Mouse (Mus musculus) E14TG2a.4 (cell line): ENCODE results near the gene Smok3c.

Experiments
- H3K27me3 ChIP-seq: 2 replicates; pipeline ENCODE4 v1.6.1; 2014; ENCODE audit warnings: low read length, control low read depth; ENCODE audit not compliant: insufficient read depth
- H3K36me3 ChIP-seq: 2 replicates; pipeline ENCODE4 v1.6.1; 2014; ENCODE audit warnings: low read length, control low read depth; ENCODE audit not compliant: insufficient read depth
- H3K4me1 ChIP-seq: replicated peaks from 2 replicates; pipeline ENCODE4 v1.6.1; 2014; ENCODE audit warnings: low read depth, low read length, control low read depth
- H3K4me3 ChIP-seq: replicated peaks from 2 replicates; pipeline ENCODE4 v1.5.1; 2014; ENCODE audit warnings: mild to moderate bottlenecking, low read length
- H3K9me3 ChIP-seq: 2 replicates; pipeline ENCODE4 v1.6.1; 2014; ENCODE audit warnings: low read length, control low read depth
- CTCF ChIP-seq: conservative IDR thresholded peaks from 2 replicates; pipeline ENCODE4 v1.5.1; 2014; ENCODE audit warnings: low read length
- NANOG ChIP-seq: IDR thresholded peaks from 2 replicates; pipeline ENCODE4 v1.6.1; 2014; ENCODE audit warnings: borderline replicate concordance, low read length, mixed read lengths
- POU5F1 ChIP-seq: IDR thresholded peaks from 2 replicates; pipeline ENCODE4 v1.6.1; 2014; ENCODE audit warnings: low read length, borderline replicate concordance

Smok3c gene

GRCm38 (mm10) chr5:138080456-138080855 lies 27.5 kb downstream of the Smok3c start:
- no peaks in the 10 kb centered on the region for H3K9me3 ChIP-seq
- peaks cover 29% of the 10 kb centered on the region for H3K4me1 ChIP-seq
- no peaks in the 10 kb centered on the region for H3K36me3 ChIP-seq
- TF ChIP-seq POU5F1 (no peak), NANOG (no peak), CTCF (no peak)
- no peak overlapping the region for H3K4me3 ChIP-seq
- H3K27me3 ChIP-seq: no peaks in the 10 kb centered on the region

- Histone ChIP-seq H3K27me3 (no peaks in the 10 kb centered on the region), H3K4me1 (peaks cover 35% of the 10 kb centered on the region), H3K4me3 (peak overlapping the region; percentile 50), H3K9me3 (no peaks in the 10 kb centered on the region), H3K36me3 (no peaks in the 10 kb centered on the region)
- TF ChIP-seq CTCF: no peak
- TF ChIP-seq NANOG: no peak
- no peak for TF ChIP-seq POU5F1
Measured at GRCm38 (mm10) chr5:138081446-138081845, 28.5 kb downstream of the Smok3c start.

- H3K27me3 ChIP-seq: no peaks in the 10 kb centered on the region
- peaks cover 19% of the 10 kb centered on the region for H3K36me3 ChIP-seq
- H3K4me3 ChIP-seq: no peak overlapping the region
- H3K4me1 ChIP-seq: peaks cover 52% of the 10 kb centered on the region
- TF ChIP-seq CTCF (no peak), NANOG (no peak), POU5F1 (no peak)
- H3K9me3 ChIP-seq: no peaks in the 10 kb centered on the region
Measured at GRCm38 (mm10) chr5:138083318-138083900, 30.4 kb downstream of the Smok3c start.

GRCm38 (mm10) chr5:138083936-138084335 lies 30.9 kb downstream of the Smok3c start:
- no peaks in the 10 kb centered on the region for H3K27me3 ChIP-seq
- no peaks in the 10 kb centered on the region for H3K9me3 ChIP-seq
- H3K4me3 ChIP-seq: no peak overlapping the region
- H3K4me1 ChIP-seq: peaks cover 58% of the 10 kb centered on the region
- H3K36me3 ChIP-seq: peaks cover 23% of the 10 kb centered on the region
- no peak for TF ChIP-seq CTCF
- TF ChIP-seq POU5F1: no peak
- TF ChIP-seq NANOG: no peak

GRCm38 (mm10) chr5:138084507-138084906 lies 31.5 kb downstream of the Smok3c start:
- peaks cover 29% of the 10 kb centered on the region for H3K36me3 ChIP-seq
- peaks cover 63% of the 10 kb centered on the region for H3K4me1 ChIP-seq
- no peaks in the 10 kb centered on the region for H3K27me3 ChIP-seq
- H3K9me3 ChIP-seq: no peaks in the 10 kb centered on the region
- TF ChIP-seq POU5F1: no peak
- TF ChIP-seq CTCF: no peak
- no peak for TF ChIP-seq NANOG
- H3K4me3 ChIP-seq: peak overlapping the region; percentile 96

- no peaks in the 10 kb centered on the region for H3K27me3 ChIP-seq
- peaks cover 68% of the 10 kb centered on the region for H3K4me1 ChIP-seq
- TF ChIP-seq CTCF: no peak
- no peak for TF ChIP-seq NANOG
- TF ChIP-seq POU5F1: no peak
- H3K9me3 ChIP-seq: no peaks in the 10 kb centered on the region
- peak within 1 kb of the TSS; percentile 96 for H3K4me3 ChIP-seq
- peaks cover 29% of the 10 kb centered on the region for H3K36me3 ChIP-seq
Measured at GRCm38 (mm10) chr5:138084996-138085395, 32.0 kb downstream of the Smok3c start, which contains the start of gene Zkscan1. Zkscan1 (plus strand) TSS chr5:138085084.

GRCm38 (mm10) chr5:138085421-138085911 lies 32.5 kb downstream of the Smok3c start:
- H3K4me1 ChIP-seq: peaks cover 71% of the 10 kb centered on the region
- no peaks in the 10 kb centered on the region for H3K9me3 ChIP-seq
- H3K36me3 ChIP-seq: peaks cover 29% of the 10 kb centered on the region
- no peak for TF ChIP-seq POU5F1
- H3K27me3 ChIP-seq: no peaks in the 10 kb centered on the region
- H3K4me3 ChIP-seq: peak overlapping the region; percentile 96

- H3K4me1 ChIP-seq: peaks cover 70% of the 10 kb centered on the region
- H3K4me3 ChIP-seq: no peak overlapping the region
- H3K9me3 ChIP-seq: no peaks in the 10 kb centered on the region
- H3K36me3 ChIP-seq: peaks cover 29% of the 10 kb centered on the region
- TF ChIP-seq POU5F1: no peak
- no peak for TF ChIP-seq CTCF
- no peak for TF ChIP-seq NANOG
- no peaks in the 10 kb centered on the region for H3K27me3 ChIP-seq
Measured at GRCm38 (mm10) chr5:138086842-138087241, 33.8 kb downstream of the Smok3c start.

- TF ChIP-seq POU5F1: no peak
- no peak for TF ChIP-seq NANOG
- TF ChIP-seq CTCF: no peak
- no peaks in the 10 kb centered on the region for H3K9me3 ChIP-seq
- H3K4me1 ChIP-seq: peaks cover 79% of the 10 kb centered on the region
- no peak overlapping the region for H3K4me3 ChIP-seq
- peaks cover 44% of the 10 kb centered on the region for H3K36me3 ChIP-seq
- H3K27me3 ChIP-seq: no peaks in the 10 kb centered on the region
Measured at GRCm38 (mm10) chr5:138088366-138088765, 35.4 kb downstream of the Smok3c start.

GRCm38 (mm10) chr5:138089108-138089551 lies 36.1 kb downstream of the Smok3c start:
- H3K4me1 ChIP-seq: peaks cover 79% of the 10 kb centered on the region
- H3K4me3 ChIP-seq: no peak overlapping the region
- H3K27me3 ChIP-seq: no peaks in the 10 kb centered on the region
- no peak for TF ChIP-seq NANOG
- H3K9me3 ChIP-seq: no peaks in the 10 kb centered on the region
- H3K36me3 ChIP-seq: peaks cover 51% of the 10 kb centered on the region
